Comparison of ENCODE assay signal across 8 mouse cellular contexts in the genomic region with DNA sequence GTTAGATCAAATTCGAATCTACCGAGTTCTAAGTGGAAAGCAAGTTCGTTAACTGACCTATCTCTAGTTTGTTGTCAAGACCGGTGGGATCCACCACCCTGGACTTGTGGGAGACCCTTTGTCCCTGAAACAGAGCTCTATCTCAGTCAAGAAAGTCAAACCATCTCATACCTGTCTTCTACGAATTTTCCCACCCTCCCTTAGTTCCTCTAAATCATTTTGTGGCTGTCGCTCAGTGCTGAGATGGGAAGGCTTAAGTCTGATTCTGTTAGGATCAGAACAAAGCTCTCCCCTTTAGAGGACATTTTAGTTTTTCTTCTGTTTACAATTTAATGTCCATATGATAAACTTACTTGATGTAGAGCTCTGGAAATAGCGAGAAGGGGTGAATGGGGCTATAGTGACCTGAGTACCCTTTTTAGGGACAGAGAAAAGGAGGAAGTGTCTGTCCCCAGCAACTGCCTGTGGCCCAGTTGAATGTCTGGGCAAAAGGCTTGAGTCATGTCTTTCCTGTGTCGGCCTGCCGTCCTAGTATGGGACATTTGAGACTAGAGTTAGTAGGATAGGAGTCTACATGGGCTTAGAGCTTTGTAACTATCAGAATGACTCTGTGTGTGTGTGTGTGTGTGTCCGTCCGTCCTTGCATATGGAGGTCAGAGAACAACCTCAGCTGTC. TPM values are rescaled to one million over a fixed set of nuclear protein-coding genes. Genes with fewer than 3 reads are reported as not detected.
DNase-seq lines count a peak whose midpoint lies in the region; ATAC-seq and TF ChIP-seq lines count a peak whose summit lies in the region.

No protein-coding gene starts in this region.

- H3K36me3 ChIP-seq in lung, postnatal 0 days (ENCODE audit: insufficient read depth, low read length), result no peaks in the 10 kb centered on the region
- no peaks in the 10 kb centered on the region for H3K36me3 ChIP-seq in forebrain, embryonic 10.5 days (replicated peaks)
- H3K36me3 ChIP-seq in limb, embryonic 12.5 days, result no peaks in the 10 kb centered on the region
- H3K36me3 ChIP-seq in splenic B cell, adult 2 months (ENCODE audit: control insufficient read depth, insufficient read depth, low read length, poor library complexity, severe bottlenecking), result no peaks in the 10 kb centered on the region

- H3K9me3 ChIP-seq in lung, postnatal 0 days (ENCODE audit: low read length), result no peaks in the 10 kb centered on the region
- no peaks in the 10 kb centered on the region for H3K9me3 ChIP-seq in forebrain, embryonic 10.5 days
- no peaks in the 10 kb centered on the region for H3K9me3 ChIP-seq in limb, embryonic 12.5 days

- no peak for ATAC-seq in lung, postnatal 0 days
- ATAC-seq in limb, embryonic 12.5 days (ENCODE audit: insufficient number of reproducible peaks, insufficient read depth, low FRiP score, low TSS enrichment, low read depth), result no peak

- TF ChIP-seq EP300 in lung, postnatal 0 days (IDR thresholded peaks at IDR 0.05), result no peak

- H3K4me3 ChIP-seq in lung, postnatal 0 days (ENCODE audit: low read depth, low read length), result 0 out of 2 replicates have a peak overlapping the region, but pooled peaks have one; percentile 80
- H3K4me3 ChIP-seq in forebrain, embryonic 10.5 days, result peak overlapping the region; percentile 81
- H3K4me3 ChIP-seq in limb, embryonic 12.5 days (replicated peaks), result peak overlapping the region; percentile 78

- 61% methylated on average over 11 of the region's 11 CpGs for WGBS in lung, postnatal 0 days
- WGBS in forebrain, embryonic 10.5 days, result 59% methylated on average over 11 of the region's 11 CpGs
- 70% methylated on average over 11 of the region's 11 CpGs for WGBS in limb, embryonic 12.5 days

- no peak for TF ChIP-seq CTCF in lung, postnatal 0 days (IDR thresholded peaks at IDR 0.05)

- no peaks in the 10 kb centered on the region for H3K27me3 ChIP-seq in lung, postnatal 0 days (replicated peaks; ENCODE audit: insufficient read depth, low read length)
- no peaks in the 10 kb centered on the region for H3K27me3 ChIP-seq in forebrain, embryonic 10.5 days (ENCODE audit: poor library complexity, severe bottlenecking)
- H3K27me3 ChIP-seq in limb, embryonic 12.5 days, result no peaks in the 10 kb centered on the region
- H3K27me3 ChIP-seq in splenic B cell, adult 2 months (ENCODE audit: control insufficient read depth, insufficient read depth, low read length, poor library complexity, severe bottlenecking), result no peaks in the 10 kb centered on the region

- DNase-seq in lung, postnatal 0 days (ENCODE audit: low spot score), result no peak
- DNase-seq in lung, postnatal 4 days, result no peak
- DNase-seq in forebrain, embryonic 10.5 days (ENCODE audit: extremely low spot score, low spot score), result no peak
- peak; percentile 24 for DNase-seq in splenic B cell, adult 2 months (ENCODE audit: low read depth, low spot score)
- no peak for DNase-seq in urinary bladder, postnatal 25 days (ENCODE audit: low spot score)
- DNase-seq in adrenal gland, adult 8-10 months, result no peak
- DNase-seq in ovary, postnatal 14 days (ENCODE audit: low spot score), result no peak

- no peak overlapping the region for H3K9ac ChIP-seq in lung, postnatal 0 days (replicated peaks; ENCODE audit: low read depth)
- no peak overlapping the region; the same call in 1 of the 2 replicates for H3K9ac ChIP-seq in limb, embryonic 12.5 days (replicated peaks)

- peak overlapping the region; percentile 97 for H3K4me2 ChIP-seq in lung, postnatal 0 days (replicated peaks; ENCODE audit: low read depth, low read length)
- H3K4me2 ChIP-seq in limb, embryonic 12.5 days, result peak overlapping the region; percentile 97

- H3K27ac ChIP-seq in lung, postnatal 0 days (ENCODE audit: low read length), result no peak overlapping the region
- peak overlapping the region; percentile 93 for H3K27ac ChIP-seq in forebrain, embryonic 10.5 days
- no peak overlapping the region for H3K27ac ChIP-seq in limb, embryonic 12.5 days

- no peaks in the 10 kb centered on the region; the same call in 1 of the 2 replicates for H3K4me1 ChIP-seq in lung, postnatal 0 days (ENCODE audit: insufficient read depth, low read depth, low read length)
- peaks cover 39% of the 10 kb centered on the region for H3K4me1 ChIP-seq in forebrain, embryonic 10.5 days
- H3K4me1 ChIP-seq in limb, embryonic 12.5 days (replicated peaks), result peaks cover 39% of the 10 kb centered on the region

RNA-seq across cellular contexts. Expression of a gene that starts 2.2 kb away (rescaled TPM):
- polyA plus RNA-seq in lung, postnatal 0 days (2015; fragmentation: Nextera tagmentation; extraction: Ambion mirVana), result 3.5 and 4.0 TPM in 2 replicates
- polyA plus RNA-seq in forebrain, embryonic 10.5 days (2016; fragmentation: Nextera tagmentation; extraction: Ambion mirVana), result 5.1 and 5.5 TPM in 2 replicates
- polyA plus RNA-seq in limb, embryonic 12.5 days (2016; fragmentation: Nextera tagmentation; extraction: Ambion mirVana), result 6.2 and 6.5 TPM in 2 replicates
- total RNA-seq in adrenal gland, adult 8-10 months (2022), result 10 to 100 TPM; 14.5 to 21.1 (median 18.5) TPM
